Mouse (Mus musculus) cerebellum, postnatal 25 days (tissue): ENCODE data around the gene Sh3rf3.
A peak's percentile ranks its signal among the peaks of the same experiment; 100 is the strongest.

Source experiments
- DNase-seq, 2 experiments: peaks; one replicate each; pipeline ENCODE4 v3.0.0; 2021; ENCODE audit warnings: mixed read lengths in 2 of 2

Sh3rf3 gene

DNA sequence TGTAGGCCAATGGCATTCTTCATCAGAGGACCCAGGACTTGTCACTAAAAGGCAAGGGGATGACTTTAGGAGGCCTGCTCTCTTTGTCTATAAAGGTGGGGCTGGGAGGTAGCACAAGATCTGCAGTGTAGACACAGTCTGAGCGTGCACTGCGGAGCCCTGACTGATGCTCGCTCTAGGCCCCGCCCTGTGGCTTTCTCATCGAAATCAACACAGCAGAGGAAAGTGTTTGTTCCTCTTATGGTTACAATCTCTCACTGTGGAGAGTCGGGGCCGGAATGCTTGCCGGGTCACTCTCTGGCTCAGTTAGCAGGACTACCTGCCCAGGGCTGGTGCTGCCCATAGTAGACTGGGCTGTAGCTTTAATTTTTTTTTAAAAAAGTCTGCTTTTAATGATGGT is 299.6 kb downstream of the Sh3rf3 start:
- DNase-seq: no peak

DNA sequence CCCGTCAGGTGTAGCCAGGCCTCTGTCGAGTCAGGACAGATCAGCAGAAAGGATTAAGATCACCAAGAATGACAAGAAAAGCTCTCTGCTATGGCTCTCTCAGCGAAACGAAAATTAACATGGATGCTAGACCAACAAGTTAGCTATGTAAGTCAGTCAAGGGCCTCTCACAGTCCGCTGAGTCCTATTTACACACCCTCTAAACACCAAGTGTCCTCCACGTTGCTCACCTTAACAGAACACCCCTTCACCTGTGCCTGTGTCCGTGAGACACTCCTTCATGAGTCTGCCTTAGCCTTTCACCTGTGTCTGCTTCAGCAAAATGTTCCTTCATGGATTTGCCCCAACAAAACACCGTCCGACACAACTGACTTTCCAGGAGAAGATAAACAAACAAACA is 300.2 kb downstream of the Sh3rf3 start:
- no peak for DNase-seq

DNA sequence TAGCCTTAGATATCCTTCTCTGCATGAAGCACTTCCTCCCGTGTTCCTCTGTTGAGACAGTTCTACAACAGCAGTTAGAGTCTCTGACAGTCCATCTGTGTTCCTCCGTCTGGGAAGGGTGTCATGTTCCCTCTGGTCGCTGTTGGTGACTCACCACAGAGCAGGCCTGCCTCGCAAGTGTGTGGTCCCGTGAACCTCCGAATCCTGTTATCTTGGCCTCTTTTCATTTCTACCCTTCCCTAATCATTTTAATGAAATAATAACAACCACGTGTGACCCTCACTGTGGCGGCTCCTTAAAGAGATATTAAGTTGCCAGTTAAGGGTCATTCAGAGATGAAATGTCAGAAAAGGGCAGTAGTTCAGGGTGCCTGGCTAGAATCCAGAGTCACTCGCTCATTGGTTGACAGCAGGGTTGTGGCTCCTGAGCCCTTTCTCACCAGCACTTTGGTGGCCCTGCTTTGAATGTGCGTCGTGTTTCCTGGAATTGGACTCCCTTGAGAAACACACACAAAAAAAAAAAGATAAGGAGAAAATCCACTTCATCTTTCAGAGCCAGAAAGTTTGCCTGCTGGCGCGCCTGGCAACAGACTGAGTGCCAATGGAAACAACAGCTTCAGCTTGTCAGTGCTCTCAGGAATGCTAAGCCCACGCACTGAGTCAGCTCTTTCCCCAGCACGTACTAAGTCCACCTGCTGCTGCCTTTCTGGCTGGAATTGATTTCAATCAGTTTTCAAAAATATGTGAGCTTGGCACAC is 301.6 kb downstream of the Sh3rf3 start:
- DNase-seq: no peak

DNA sequence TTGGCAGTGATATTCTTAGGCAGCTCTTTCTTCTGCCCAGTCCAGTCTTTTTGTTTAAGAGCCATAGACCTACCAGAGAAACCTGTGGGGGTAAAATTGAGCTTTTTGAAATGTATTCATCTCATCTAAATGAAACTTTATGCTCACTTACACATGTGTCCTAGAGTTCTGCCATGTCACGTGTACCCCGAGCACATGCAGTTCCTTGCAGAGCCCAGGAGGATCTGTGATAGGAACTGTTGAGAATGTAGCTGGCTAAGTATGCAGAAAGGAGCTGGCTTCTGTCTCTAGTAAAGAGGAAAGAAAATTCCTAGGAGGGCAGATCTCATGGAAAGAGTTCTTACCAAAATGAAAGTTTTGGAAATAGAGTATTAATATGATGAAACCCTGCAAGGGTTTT is 302.5 kb downstream of the Sh3rf3 start:
- DNase-seq: no peak

DNA sequence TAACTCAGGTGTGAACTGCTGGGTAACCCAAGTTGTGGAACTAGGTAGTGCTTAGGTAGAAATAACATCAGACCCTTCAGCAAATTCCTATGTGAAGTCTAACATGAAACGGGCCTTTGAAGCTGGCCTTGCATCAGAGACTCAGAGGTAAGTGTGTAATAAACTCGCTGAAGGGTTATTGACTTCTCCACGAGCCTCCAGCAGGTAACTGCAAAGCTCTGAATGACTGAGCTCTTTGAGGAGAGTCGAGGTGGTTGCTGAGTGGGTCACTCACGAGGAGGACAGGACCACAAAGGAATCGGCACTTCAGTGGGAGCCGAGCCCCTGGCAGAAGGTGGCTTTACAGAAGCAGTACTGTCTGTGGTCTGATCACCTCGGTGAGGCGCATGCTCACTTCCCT is 303.2 kb downstream of the Sh3rf3 start:
- DNase-seq: no peak

DNA sequence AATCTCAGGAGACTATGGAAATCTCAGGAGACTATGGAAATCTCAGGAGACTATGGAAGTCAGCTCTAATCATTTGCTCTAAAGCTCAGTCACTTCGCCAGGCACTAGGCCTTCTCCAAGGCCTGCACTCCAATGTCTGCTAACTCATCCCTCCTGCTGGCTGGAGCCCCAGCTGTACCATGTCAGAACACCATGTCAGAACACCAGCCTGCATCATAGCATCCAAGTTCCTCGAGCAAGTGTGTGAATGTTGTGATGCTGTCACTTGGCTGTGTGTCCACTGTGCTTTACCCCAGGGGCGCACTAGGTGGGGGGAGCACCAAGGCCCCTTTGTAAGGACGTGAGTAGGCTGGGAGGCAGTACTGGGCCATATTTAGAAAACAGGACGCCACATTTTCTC is 304.4 kb downstream of the Sh3rf3 start:
- no peak for DNase-seq

DNA sequence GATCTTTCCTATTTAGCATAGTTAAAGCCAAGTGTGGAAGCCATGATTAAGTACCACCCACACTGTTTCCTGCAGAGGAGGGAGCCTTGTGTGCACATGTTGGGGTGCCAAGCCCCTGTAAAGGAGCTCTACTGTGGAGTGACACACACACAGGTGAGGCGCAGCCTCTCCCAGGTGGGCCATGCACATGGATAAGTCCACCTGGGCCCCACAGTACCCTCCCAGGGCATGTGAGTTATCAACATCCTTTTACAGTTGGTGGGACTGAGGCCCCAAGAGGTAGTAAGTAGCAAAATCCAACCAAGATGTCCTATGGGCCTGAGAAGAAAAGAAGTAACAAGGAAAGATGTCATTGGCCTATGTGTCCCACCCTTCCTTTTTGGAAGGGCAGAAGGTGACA is 305.8 kb downstream of the Sh3rf3 start:
- DNase-seq: no peak

DNA sequence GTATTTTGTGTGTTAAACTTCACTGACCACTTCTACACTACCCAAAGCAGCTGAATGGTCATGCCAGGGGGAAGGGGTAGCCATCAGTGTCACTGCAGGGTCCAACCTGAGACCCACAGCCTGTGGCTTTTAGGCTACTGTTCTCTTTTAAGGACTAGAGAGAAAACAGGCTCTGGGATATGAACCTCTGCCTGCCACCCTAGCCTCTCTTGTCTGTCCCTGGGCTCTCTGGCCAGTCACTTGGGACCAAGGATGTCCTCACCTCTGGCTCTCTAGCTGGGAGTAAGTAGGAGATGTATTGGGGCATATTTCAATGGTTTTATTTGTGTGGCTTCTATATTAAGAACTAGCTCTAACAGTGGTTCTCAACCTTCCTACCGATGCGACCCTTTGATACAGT is 306.7 kb downstream of the Sh3rf3 start:
- no peak for DNase-seq

DNA sequence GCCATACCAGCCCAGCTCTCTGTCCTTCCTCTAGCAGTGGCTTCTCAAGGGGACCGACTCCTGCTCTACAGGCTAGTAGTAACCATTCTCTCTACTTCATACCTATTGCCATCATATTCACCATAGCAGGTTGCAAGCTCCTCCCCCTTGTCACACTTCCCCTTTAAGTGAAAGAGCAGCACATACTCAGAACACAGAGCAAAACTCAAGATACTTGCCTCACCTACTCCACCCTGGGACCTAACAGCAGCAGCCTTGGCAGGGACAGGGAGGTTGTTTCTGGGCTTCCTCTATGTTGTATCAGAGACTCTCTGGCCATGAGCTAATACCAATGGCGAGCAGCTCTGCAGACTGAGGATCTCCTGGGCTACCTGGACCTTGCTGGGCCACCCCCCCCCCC is 312.3 kb downstream of the Sh3rf3 start:
- DNase-seq: no peak

DNA sequence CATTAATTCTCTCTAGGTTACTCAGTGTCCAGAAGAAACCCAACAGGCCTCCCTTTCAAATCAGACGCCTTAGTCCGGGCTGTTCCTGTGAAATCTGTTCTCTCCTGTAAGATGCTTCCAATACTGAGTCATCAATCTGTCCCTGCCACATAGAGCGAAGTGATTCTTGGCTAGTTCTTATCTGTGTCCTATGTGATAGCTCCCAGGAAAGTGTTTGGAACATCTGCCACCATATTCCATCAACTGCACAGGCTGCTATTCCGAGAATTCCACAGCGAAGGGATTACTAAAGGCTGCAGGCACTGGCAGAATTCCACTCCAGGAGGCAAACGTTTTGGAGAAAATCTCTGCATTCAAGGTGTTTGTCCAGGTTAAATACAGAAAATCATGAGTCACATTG is 314.5 kb downstream of the Sh3rf3 start:
- DNase-seq: no peak

DNA sequence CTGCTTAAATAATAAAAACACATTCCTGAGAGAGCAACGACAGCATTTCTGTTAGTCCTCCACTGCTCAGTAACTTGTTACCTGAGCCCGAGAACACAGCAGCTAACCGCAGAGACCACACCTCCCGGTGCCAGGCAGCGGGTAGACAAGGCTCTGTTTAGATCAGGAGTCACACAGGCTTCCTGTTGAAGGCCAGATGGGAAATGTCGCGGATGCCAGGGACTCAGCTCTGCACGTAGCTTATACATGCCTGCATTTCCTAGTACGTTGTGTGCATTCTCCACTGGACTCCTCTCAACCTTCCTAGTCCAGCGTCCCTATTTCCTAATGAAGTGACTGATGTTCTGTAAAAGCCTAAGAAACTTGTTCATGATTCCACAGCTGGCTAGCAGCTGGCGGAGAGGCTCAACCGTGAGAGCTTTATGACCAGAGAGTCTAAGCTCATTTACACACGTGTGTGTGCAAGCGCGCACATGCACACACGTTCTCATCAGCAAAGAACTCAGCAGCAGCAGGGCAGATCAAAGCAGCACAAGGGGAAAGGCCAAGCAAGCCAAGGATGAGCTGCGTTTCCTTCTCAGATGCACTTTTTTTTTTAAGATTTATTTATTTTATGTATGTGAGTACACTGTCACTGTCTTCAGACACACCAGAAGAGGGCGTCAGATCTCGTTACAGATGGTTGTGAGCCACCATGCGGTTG is 318.9 kb downstream of the Sh3rf3 start:
- no peak for DNase-seq

DNA sequence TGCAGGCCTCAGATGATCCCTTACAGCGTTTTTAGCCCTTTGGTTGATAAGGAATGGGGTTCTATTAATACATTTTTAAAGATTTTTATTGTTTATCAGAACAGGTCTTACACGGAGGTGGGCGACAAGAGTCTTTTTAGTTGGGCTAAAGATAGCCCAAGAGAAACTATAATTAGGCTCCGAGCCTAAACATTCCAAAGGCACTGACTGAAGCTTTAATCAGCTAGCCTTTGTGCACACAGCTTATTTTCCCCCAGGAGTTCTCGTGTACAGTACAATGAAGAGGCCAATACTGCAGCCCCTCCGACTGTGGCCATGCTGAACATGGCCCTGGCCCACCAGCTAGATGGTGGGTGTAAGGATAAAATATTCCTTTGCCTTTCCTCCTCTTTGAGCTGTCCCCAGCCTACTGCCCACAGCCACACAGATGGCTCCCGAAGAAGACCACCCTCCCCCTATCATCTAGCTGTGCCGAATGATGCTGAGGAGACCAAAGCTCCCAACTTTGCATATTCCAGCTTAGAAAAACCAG is 320.4 kb downstream of the Sh3rf3 start:
- DNase-seq: no peak

DNA sequence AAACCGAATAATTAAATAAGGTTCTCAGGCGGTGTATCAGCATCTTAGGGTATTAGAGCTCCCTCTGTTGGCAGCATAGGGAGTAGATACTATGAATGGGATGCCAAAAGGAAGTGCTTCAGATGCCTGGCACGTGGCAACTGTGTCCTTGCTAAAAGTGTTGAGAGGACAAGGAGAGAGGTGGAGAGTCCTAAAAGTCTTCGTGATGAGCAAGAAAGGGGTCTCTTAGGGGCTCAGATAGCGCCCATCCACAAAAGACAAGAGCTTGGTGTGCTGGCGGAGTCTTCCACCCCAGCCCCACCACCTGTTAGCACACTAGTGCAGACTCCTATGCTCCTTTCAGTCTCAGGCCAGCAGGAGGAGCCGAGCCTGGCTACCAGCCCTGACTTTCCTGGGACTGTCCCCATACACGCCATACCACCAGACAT is 336.8 kb downstream of the Sh3rf3 start:
- peak; percentile 21 to 48 for DNase-seq

DNA sequence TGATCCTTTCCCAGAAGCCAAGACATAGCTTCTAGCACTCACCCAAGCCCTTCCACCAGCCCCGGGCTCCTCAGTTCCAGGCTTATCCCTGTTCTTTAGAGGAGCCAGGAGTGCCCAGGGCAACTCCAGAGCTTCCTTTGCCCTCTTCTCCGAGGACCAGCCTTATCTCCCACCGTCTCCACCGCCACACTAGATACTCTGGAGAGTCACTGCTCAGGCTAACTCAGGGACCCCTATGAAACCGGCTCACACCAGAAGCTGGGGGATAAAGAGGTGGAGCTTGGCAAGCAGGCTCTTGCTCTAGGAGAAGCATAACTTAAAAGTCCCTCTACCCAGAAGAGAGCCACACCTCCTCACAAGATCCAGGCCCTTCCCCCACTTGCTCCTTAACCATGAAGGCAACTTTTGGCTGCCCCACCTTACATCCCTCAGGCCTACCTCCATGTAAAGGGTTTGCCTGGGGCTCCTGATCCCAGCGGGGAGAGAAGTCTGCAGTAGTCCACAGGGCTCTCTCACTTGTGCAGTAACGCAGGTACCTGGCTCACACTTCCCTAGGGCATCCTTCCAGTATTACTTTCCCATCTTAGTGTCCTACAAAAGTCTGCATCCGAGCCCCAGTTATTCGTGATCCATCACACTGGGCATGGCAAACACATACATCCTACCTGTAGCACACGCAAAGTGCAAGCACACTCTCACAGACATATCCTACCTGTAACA is 337.9 kb downstream of the Sh3rf3 start:
- no peak for DNase-seq

DNA sequence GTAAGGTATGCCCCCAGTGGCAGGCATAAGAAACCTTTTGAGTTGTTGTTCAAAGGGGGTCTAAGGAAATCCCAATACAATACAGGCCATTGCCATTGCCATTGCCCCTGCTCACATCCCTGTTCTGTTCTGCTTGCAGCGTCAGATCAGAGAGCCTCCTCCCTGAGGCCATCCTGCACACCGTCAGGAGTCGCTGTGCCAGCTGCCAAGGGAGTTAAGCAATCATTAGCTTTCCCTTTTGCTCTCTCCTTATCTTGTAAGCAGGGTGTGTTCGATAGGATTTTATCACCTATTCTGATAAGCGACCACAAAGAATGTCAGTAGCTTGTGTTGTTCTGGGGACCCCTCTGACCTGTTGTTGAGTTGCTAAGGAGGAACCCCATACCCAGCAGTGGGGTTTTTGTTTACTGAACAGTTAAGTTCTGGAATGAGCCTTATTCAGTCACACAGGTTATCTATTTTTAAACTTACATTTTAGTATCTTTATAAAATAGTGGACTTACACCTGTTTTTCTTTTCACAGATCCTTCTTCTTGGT is 339.5 kb downstream of the Sh3rf3 start:
- DNase-seq: no peak

DNA sequence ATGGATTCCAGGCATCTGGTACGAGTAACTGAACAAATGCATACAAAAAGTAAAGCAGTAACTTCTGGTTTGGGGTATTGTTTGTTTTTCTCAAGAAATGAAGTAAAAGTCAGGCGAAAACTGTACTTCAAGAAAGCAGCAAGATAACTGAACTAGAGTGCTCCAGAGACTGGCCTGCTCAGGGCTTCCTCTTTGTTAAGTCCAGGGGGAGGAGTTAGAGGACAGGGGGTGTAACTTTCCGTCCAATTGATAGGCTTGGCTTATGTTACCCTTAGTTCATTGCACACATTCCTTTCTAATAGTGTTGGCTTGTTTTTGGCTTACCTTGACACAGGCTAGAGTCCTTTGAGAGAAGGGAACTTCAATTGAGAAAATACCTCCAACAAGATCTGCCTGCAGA is 345.5 kb downstream of the Sh3rf3 start:
- DNase-seq: no peak

DNA sequence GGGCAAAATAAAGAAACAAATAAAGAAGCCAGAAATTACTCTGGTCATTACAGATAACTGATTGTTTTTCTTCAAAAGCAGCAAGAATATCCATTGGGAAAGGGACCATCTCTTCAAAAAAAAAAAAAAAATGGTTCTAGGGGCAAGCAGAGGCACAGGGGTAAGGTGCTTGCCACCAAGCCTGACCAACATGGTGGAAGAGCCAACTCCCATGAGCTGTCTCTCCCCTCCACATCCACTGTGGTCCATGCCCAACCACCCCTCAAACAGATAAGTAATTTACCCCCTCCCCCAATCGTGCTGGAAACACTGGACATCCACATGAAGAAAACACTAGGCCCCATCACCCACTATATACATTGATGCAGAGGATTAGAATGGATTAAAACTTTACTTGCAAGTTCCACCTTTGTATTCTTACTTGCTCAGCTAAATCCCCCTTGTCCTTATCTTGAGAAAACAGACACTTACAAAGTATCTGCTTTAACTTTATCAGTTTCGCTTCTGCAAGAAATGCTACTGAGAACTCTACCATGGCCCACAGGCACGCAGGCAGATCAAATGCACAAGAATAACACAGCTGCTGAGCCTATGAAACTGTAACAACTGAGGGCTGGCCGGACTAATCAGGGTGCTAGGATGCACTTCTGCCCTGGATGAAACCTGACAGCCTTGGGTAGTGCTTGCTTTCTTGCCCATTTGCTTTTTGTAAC is 349.2 kb downstream of the Sh3rf3 start:
- DNase-seq: no peak

DNA sequence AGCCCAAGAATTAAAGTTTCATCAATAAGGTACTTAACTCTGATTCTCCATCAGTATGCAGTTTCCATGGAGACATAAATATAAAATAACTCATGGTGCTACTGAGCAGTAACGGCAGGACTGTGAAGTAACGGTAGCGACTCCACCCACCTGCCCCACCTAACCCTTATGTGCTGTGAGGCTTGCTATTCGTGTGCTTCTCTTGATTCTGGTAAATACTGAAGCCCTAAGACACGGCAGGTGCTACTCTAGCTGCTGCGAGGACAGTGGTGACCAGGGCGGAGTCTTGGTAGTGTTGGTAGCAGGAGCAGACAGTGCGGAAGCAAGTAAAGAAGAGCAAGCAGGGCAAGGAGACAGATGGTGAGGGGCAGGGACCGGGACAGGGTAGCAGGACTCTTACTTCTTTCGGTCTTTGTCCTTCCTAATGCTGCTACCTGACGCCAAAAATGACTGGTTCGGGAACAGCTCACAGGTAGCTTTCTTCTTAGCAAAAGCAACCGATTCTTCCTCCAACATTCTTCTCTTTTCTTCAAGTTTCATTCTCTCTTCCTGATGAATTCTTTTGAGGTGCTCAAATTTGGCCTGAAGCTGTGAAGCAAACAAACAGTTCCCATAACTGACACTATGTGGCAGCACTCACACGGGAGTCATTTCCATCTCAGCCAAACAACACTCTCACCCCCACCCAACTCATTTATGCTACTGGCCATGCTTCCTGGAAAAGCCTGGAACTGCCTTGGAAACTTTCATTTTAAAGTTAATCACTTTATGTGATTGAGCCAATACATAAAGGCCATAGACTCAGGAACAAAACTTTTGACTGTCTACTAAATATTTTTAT is 353.2 kb downstream of the Sh3rf3 start:
- peak; percentile 26 to 67 for DNase-seq

DNA sequence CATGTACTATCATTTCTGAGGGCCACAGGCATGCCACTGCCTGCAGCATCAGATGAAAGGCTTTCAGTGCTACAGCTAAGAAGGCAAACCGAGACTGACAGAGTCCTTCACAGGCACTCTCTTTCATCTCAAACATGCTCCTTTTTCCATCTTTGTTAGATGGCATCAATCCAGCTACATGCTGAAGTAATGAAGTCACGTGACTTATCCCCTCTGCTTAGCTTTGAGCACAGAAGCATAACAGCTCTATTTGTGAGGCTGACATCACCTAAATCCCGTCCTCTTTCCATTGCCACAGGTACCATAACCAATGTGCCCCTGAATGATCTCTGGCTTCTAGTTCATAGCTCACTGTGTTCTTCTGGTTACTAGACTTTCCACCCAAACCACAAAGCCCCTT is 357.9 kb downstream of the Sh3rf3 start:
- no peak for DNase-seq

DNA sequence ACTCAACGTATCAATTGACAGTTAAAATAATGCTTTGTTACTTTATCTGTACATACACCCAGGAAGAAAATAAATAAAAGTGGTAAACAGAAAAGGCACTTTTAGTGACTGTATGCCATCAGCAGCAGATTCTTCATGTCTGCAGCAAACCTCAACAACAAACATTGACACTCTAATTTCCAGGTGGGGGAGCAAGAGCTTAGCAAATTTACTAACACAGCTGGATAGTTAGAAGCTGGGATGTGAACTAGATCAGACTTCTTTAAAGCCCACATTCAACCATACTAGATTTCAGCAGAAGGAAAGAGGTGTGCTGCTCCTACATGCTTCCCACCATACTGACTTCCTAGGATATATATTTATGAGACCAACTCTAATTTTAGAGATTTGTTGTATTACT is 359.4 kb downstream of the Sh3rf3 start:
- DNase-seq: no peak

DNA sequence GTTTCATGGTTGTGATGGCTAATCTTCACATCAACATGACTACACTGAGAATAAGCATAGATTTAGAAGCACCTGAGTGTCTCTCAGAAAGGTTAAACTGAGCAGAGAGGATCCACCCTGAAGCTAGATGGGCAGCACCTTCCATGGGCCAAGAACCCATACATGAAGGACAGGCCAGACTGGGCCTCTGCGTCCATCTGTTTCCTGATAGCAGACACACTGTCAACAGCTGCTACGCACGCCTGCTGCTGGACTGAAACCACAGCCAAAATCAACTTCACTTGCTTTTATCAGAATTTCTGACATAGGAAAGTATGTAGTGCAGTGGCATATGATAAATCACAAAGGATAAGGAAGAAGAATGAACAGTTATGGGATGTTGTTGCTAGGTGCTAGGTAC is 366.5 kb downstream of the Sh3rf3 start:
- no peak for DNase-seq

DNA sequence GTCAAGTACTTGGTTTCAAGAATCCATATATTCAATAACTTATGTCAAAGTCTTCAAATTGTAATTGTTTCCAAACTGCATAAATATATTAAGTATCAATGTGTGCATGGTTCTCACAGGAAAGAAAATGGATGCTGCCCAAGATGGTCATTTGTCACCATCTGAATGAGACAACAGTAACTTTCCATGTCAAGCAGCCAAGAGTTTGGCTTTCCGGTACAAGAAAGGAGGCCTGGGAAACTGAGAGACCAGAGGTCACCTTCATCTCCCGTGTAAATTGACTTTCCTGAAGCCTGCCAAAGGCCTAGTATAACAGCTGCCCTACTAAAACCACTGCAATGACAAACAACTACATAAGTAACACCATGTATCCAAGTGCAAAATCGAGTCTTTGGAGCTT is 369.1 kb downstream of the Sh3rf3 start:
- DNase-seq: no peak
